Mouse (Mus musculus) embryonic facial prominence, embryonic 13.5 days (tissue): ENCODE measurements around the gene Dera. TPM values are rescaled to one million over a fixed set of nuclear protein-coding genes. Genes with fewer than 3 reads are reported as not detected.

Experiments used
- ATAC-seq: fragments of 200-750 bp; cut with Nextera tagmentation; 2 replicates; pipeline ENCODE4 v1.8.0; 2017; ENCODE audit warnings: low read depth; ENCODE audit not compliant: insufficient number of reproducible peaks, insufficient read depth, low FRiP score, low TSS enrichment
- H3K27ac ChIP-seq: fragments of 300-500 bp; sonication (generic); 2 replicates; pipeline ENCODE4 v1.5.1; 2015; ENCODE audit warnings: moderate library complexity, mild to moderate bottlenecking, inconsistent platforms
- H3K27me3 ChIP-seq: fragments of 300-500 bp; sonication (generic); 2 replicates; pipeline ENCODE4 v1.6.1; 2015; ENCODE audit warnings: mild to moderate bottlenecking, inconsistent platforms
- H3K36me3 ChIP-seq: fragments of 300-500 bp; sonication (generic); 2 replicates; pipeline ENCODE4 v1.6.1; 2015; ENCODE audit warnings: mild to moderate bottlenecking, inconsistent platforms
- H3K4me1 ChIP-seq: fragments of 300-500 bp; sonication (generic); 2 replicates; pipeline ENCODE4 v1.6.1; 2015; ENCODE audit warnings: inconsistent platforms
- H3K4me2 ChIP-seq: fragments of 300-500 bp; sonication (generic); 2 replicates; pipeline ENCODE4 v1.6.1; 2015; ENCODE audit warnings: moderate library complexity, mild to moderate bottlenecking, inconsistent platforms
- H3K4me3 ChIP-seq: fragments of 300-500 bp; sonication (generic); 2 replicates; pipeline ENCODE4 v1.5.1; 2015; ENCODE audit warnings: mild to moderate bottlenecking, inconsistent platforms
- H3K9ac ChIP-seq: fragments of 300-500 bp; sonication (generic); 2 replicates; pipeline ENCODE4 v1.6.1; 2015; ENCODE audit warnings: mild to moderate bottlenecking, inconsistent platforms
- H3K9me3 ChIP-seq: fragments of 300-500 bp; sonication (generic); 2 replicates; pipeline ENCODE4 v1.6.1; 2016; ENCODE audit warnings: inconsistent platforms
- WGBS: fragments of 180-500 bp; shearing (Covaris S2); methylation state at CpG from one replicate; pipeline ENCODE4 v1.1.7; 2015; ENCODE audit warnings: mixed read lengths; 5-methylcytosine and 5-hydroxymethylcytosine counted together
- polyA plus RNA-seq: library from polyadenylated mRNA; unstranded; fragments of >200 nt; fragmentation: Nextera tagmentation; extraction: Ambion mirVana; gene quantifications from 2 replicates; pipeline ENCODE4 v1.2.1, GENCODE M21; 2015

Dera gene
- polyA plus RNA-seq, 1 experiment from 2014 or later: 49.2 TPM

- no peak overlapping the region for H3K27ac ChIP-seq
- H3K27me3 ChIP-seq: no peaks in the 10 kb centered on the region
- no peak overlapping the region for H3K4me3 ChIP-seq
- WGBS: 57% methylated on average over 5 of the region's 5 CpGs
- H3K36me3 ChIP-seq: no peaks in the 10 kb centered on the region; the same call in 1 of the 2 replicates
- H3K9me3 ChIP-seq: no peaks in the 10 kb centered on the region
- H3K4me1 ChIP-seq: no peaks in the 10 kb centered on the region
- no peak overlapping the region for H3K9ac ChIP-seq
- H3K4me2 ChIP-seq: no peak overlapping the region
- ATAC-seq: no peak
These were observed 55.8 kb downstream of the Dera start for GRCm38 (mm10) chr6:137810136-137810535.

- ATAC-seq: no peak
- H3K9me3 ChIP-seq: no peaks in the 10 kb centered on the region
- no peak overlapping the region for H3K4me2 ChIP-seq
- no peak overlapping the region for H3K27ac ChIP-seq
- no peaks in the 10 kb centered on the region for H3K36me3 ChIP-seq
- H3K9ac ChIP-seq: no peak overlapping the region
- no peaks in the 10 kb centered on the region for H3K27me3 ChIP-seq
- 96% methylated on average over 1 of the region's 1 CpGs for WGBS
- no peaks in the 10 kb centered on the region for H3K4me1 ChIP-seq
- no peak overlapping the region for H3K4me3 ChIP-seq
These were observed 59.7 kb downstream of the Dera start for GRCm38 (mm10) chr6:137814006-137814405.

- 75% methylated on average over 9 of the region's 9 CpGs for WGBS
- no peaks in the 10 kb centered on the region for H3K9me3 ChIP-seq
- no peak for ATAC-seq
These were observed 62.2 kb downstream of the Dera start for GRCm38 (mm10) chr6:137816508-137816907.

GRCm38 (mm10) chr6:137822550-137822949 lies 68.2 kb downstream of the Dera start:
- H3K4me2 ChIP-seq: no peak overlapping the region
- H3K4me3 ChIP-seq: no peak overlapping the region
- no peaks in the 10 kb centered on the region for H3K27me3 ChIP-seq
- ATAC-seq: peak; percentile 52; the same call in 1 of the 2 replicates
- H3K27ac ChIP-seq: no peak overlapping the region
- no peak overlapping the region for H3K9ac ChIP-seq
- H3K9me3 ChIP-seq: no peaks in the 10 kb centered on the region
- peaks cover 17% of the 10 kb centered on the region for H3K4me1 ChIP-seq
- WGBS: 46% methylated on average over 5 of the region's 5 CpGs
- no peaks in the 10 kb centered on the region for H3K36me3 ChIP-seq

More at GRCm38 (mm10) chr6:137816508-137816907, 62.2 kb downstream of the Dera start:
- no peak overlapping the region for H3K4me2 ChIP-seq
- no peaks in the 10 kb centered on the region for H3K36me3 ChIP-seq
- no peak overlapping the region for H3K9ac ChIP-seq
- no peaks in the 10 kb centered on the region for H3K27me3 ChIP-seq
- no peaks in the 10 kb centered on the region for H3K4me1 ChIP-seq
- H3K27ac ChIP-seq: no peak overlapping the region
- H3K4me3 ChIP-seq: no peak overlapping the region

GRCm38 (mm10) chr6:137824046-137825021 lies 70.0 kb downstream of the Dera start:
- no peak overlapping the region for H3K4me3 ChIP-seq
- no peaks in the 10 kb centered on the region for H3K9me3 ChIP-seq
- no peak overlapping the region for H3K9ac ChIP-seq
- no peak overlapping the region for H3K4me2 ChIP-seq
- 64% methylated on average over 7 of the region's 7 CpGs for WGBS
- H3K4me1 ChIP-seq: peaks cover 17% of the 10 kb centered on the region
- no peaks in the 10 kb centered on the region for H3K27me3 ChIP-seq
- no peak overlapping the region for H3K27ac ChIP-seq
- no peak for ATAC-seq
- no peaks in the 10 kb centered on the region for H3K36me3 ChIP-seq

GRCm38 (mm10) chr6:137825022-137825613 lies 70.8 kb downstream of the Dera start:
- 45% methylated on average over 5 of the region's 5 CpGs for WGBS
- Histone ChIP-seq H3K9me3 (no peaks in the 10 kb centered on the region), H3K27me3 (no peaks in the 10 kb centered on the region), H3K4me2 (no peak overlapping the region), H3K27ac (no peak overlapping the region), H3K9ac (no peak overlapping the region), H3K36me3 (no peaks in the 10 kb centered on the region), H3K4me1 (peaks cover 17% of the 10 kb centered on the region), H3K4me3 (no peak overlapping the region)
- no peak for ATAC-seq

- Histone ChIP-seq H3K9ac (no peak overlapping the region), H3K36me3 (no peaks in the 10 kb centered on the region), H3K27me3 (no peaks in the 10 kb centered on the region), H3K9me3 (no peaks in the 10 kb centered on the region), H3K4me2 (no peak overlapping the region), H3K4me1 (peaks cover 4% of the 10 kb centered on the region; the same call in 1 of the 2 replicates), H3K4me3 (no peak overlapping the region), H3K27ac (no peak overlapping the region)
- WGBS: 82% methylated on average over 12 of the region's 12 CpGs
- no peak for ATAC-seq
These were observed 74.9 kb downstream of the Dera start for GRCm38 (mm10) chr6:137829056-137829776.

GRCm38 (mm10) chr6:137836799-137837198 lies 82.5 kb downstream of the Dera start:
- no peaks in the 10 kb centered on the region for H3K36me3 ChIP-seq
- no peaks in the 10 kb centered on the region for H3K4me1 ChIP-seq
- no peaks in the 10 kb centered on the region for H3K27me3 ChIP-seq
- no peak overlapping the region for H3K27ac ChIP-seq
- WGBS: 93% methylated on average over 13 of the region's 13 CpGs
- H3K9me3 ChIP-seq: no peaks in the 10 kb centered on the region
- H3K4me3 ChIP-seq: no peak overlapping the region
- no peak overlapping the region for H3K9ac ChIP-seq
- ATAC-seq: no peak
- no peak overlapping the region for H3K4me2 ChIP-seq

GRCm38 (mm10) chr6:137843337-137843736 lies 89.0 kb downstream of the Dera start:
- Histone ChIP-seq H3K36me3 (no peaks in the 10 kb centered on the region), H3K27ac (no peak overlapping the region), H3K27me3 (no peaks in the 10 kb centered on the region), H3K9ac (no peak overlapping the region), H3K9me3 (no peaks in the 10 kb centered on the region), H3K4me2 (no peak overlapping the region), H3K4me1 (no peaks in the 10 kb centered on the region), H3K4me3 (no peak overlapping the region)
- ATAC-seq: no peak
- 86% methylated on average over 3 of the region's 3 CpGs for WGBS

- H3K4me2 ChIP-seq: no peak overlapping the region
- peaks cover 7% of the 10 kb centered on the region for H3K9me3 ChIP-seq
- no peak for ATAC-seq
- no peaks in the 10 kb centered on the region for H3K4me1 ChIP-seq
- H3K4me3 ChIP-seq: no peak overlapping the region
- no peaks in the 10 kb centered on the region for H3K27me3 ChIP-seq
- no peaks in the 10 kb centered on the region for H3K36me3 ChIP-seq
- no peak overlapping the region for H3K27ac ChIP-seq
- H3K9ac ChIP-seq: no peak overlapping the region
- WGBS: 93% methylated on average over 10 of the region's 10 CpGs
These were observed 103.2 kb downstream of the Dera start for GRCm38 (mm10) chr6:137857198-137858194.
